Mouse (Mus musculus): ENCODE measurements at regions not wholly inside any gene's neighbourhood (a gene's known extent, or its start where the extent isn't known, plus 50 kb on each side); places are given as distances from the start of the nearest gene placed in this dataset.

GRCm38 (mm10) chr3:140645785-140646388, 566.3 kb downstream of the Pdha2 start:
- TF ChIP-seq EP300 (IDR thresholded peaks at IDR 0.05; ENCODE audit: low read depth) (no peak), CTCF (IDR thresholded peaks at IDR 0.05; ENCODE audit: low read depth) (no peak)
